Mouse (Mus musculus): ENCODE results near the gene Gm15155. TPM values are rescaled to one million over a fixed set of nuclear protein-coding genes. Genes with fewer than 3 reads are reported as not detected.

Gm15155 gene
- polyA plus RNA-seq (2014; fragmentation: Nextera tagmentation; extraction: Ambion mirVana): not detected in 2 replicates

DNA sequence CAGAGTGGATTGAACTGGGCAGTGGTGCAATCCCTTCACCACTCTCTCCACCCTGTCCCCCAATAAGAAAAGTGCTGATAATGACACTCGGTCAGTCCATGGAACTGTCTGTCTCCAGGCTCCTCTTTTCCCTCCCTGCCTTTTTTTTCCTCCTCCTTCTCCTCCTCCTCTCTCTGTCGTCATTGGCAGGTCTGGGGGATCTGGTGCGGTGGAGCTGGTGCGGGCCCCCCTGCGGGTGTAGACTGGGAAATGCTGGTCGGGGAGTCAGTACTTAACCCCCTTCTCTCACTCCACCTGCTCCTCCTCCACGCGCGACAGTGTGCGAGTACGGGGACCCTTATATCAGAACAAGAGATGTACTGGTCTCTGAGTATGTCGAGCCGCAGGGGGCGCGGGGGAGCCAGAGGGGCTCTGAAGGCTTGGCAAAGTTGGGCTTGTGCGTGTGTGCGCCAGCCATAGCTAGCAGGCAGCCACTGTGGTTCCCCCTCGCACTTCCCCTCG, at the start of gene Gm15155:
TSS of gene Gm15155 (plus strand) at position 401 of the 501 bp plus-strand sequence.
- H3K9ac ChIP-seq (ENCODE audit: low read length): no peak within 1 kb of the TSS
- H3K27ac ChIP-seq (replicated peaks; ENCODE audit: low read depth, low read length): no peak within 1 kb of the TSS
- ATAC-seq (ENCODE audit: insufficient number of reproducible peaks, low FRiP score, low TSS enrichment, low read depth) (peak; percentile 41; the same call in 1 of the 2 replicates), DNase-seq (ENCODE audit: low spot score) (peak; percentile 30)
- H3K36me3 ChIP-seq (ENCODE audit: control insufficient read depth, insufficient read depth, low read length): no peaks in the 10 kb centered on the region
- no peaks in the 10 kb centered on the region for H3K9me3 ChIP-seq (ENCODE audit: control insufficient read depth, low read length)
- H3K4me1 ChIP-seq (ENCODE audit: control insufficient read depth, insufficient read depth, low read length): no peaks in the 10 kb centered on the region
- peaks cover 38% of the 10 kb centered on the region for H3K27me3 ChIP-seq (ENCODE audit: control insufficient read depth, insufficient read depth, low read length)
- H3K4me2 ChIP-seq (ENCODE audit: low read depth, severe bottlenecking): peak within 1 kb of the TSS; percentile 80
- H3K4me3 ChIP-seq (ENCODE audit: low read depth, low read length): peak within 1 kb of the TSS; percentile 36
- 23% methylated on average over 19 of the region's 19 CpGs for WGBS

DNA sequence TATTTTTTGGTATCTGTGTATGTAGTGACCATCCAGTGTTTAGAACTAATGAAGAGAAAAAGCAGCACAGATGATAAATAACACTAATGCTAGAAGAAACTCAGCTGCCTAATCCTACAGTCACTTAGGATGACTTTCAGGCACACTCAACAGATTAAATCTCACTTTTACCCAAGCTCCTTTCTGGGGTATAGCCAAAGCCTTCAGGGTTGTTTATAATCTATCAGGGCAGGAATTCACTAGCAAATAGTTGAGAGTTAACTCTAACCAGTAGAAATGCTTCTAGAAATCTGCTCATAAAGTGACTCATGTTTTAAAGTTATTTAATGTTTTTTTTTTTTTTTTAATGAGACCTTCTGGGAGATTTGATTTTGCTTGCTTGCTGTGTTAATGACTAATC, 44.8 kb upstream of the Gm15155 start:
- Histone ChIP-seq H3K4me2 (ENCODE audit: low read depth, severe bottlenecking) (no peak overlapping the region), H3K4me3 (ENCODE audit: low read depth, low read length) (no peak overlapping the region), H3K27me3 (ENCODE audit: control insufficient read depth, insufficient read depth, low read length) (no peaks in the 10 kb centered on the region), H3K4me1 (ENCODE audit: control insufficient read depth, insufficient read depth, low read length) (no peaks in the 10 kb centered on the region), H3K9ac (ENCODE audit: low read length) (no peak overlapping the region), H3K27ac (replicated peaks; ENCODE audit: low read depth, low read length) (no peak overlapping the region), H3K9me3 (ENCODE audit: control insufficient read depth, low read length) (no peaks in the 10 kb centered on the region), H3K36me3 (ENCODE audit: control insufficient read depth, insufficient read depth, low read length) (no peaks in the 10 kb centered on the region)
- ATAC-seq (ENCODE audit: insufficient number of reproducible peaks, low FRiP score, low TSS enrichment, low read depth) (no peak), DNase-seq (ENCODE audit: low spot score) (no peak)

DNA sequence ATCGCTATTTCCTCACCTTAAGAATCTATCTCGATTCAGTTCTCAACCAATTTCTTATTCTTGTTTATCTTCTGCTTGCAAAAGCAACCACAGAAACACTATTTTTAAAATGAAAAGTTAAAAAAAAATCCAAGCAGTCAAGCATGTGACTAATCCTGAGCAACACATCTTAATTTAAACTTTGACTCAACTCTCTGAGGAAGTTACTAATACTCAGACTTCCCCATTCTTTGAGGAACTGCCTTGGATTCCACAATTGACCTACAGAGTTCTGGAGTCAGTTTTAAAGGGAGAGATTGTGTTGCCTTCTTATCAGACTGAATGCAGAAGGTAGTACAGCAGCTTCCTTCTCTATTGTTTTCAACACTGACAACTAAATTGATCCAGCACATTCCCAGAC, 40.0 kb upstream of the Gm15155 start:
- Histone ChIP-seq H3K4me2 (ENCODE audit: low read depth, severe bottlenecking) (no peak overlapping the region), H3K27ac (replicated peaks; ENCODE audit: low read depth, low read length) (no peak overlapping the region), H3K9ac (ENCODE audit: low read length) (no peak overlapping the region), H3K4me3 (ENCODE audit: low read depth, low read length) (no peak overlapping the region), H3K4me1 (ENCODE audit: control insufficient read depth, insufficient read depth, low read length) (no peaks in the 10 kb centered on the region), H3K9me3 (ENCODE audit: control insufficient read depth, low read length) (no peaks in the 10 kb centered on the region), H3K27me3 (ENCODE audit: control insufficient read depth, insufficient read depth, low read length) (no peaks in the 10 kb centered on the region), H3K36me3 (ENCODE audit: control insufficient read depth, insufficient read depth, low read length) (no peaks in the 10 kb centered on the region)
- no peak for ATAC-seq (ENCODE audit: insufficient number of reproducible peaks, low FRiP score, low TSS enrichment, low read depth)
- DNase-seq (ENCODE audit: low spot score): no peak
- 88% methylated on average over 2 of the region's 2 CpGs for WGBS

DNA sequence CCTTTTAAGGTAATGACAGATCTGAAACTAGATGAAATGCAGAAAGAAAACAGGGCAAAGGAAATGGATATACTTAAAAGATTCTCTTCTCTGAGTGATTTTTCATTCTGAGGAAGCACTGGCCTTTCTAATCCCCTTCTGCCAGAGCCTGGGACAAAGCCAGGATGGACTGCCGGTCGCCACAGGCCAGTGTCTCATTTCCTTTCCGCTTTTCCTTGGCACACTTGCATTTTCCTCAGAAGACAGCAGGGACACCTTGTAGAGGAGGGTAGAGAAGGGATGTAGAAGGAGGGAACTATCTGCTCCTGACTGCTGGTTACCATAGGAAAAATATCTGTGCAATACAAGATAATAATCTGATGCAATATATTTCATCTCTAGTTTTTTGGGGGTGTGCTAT, 33.1 kb upstream of the Gm15155 start:
- DNase-seq (ENCODE audit: low spot score): no peak
- no peak overlapping the region for H3K4me3 ChIP-seq (ENCODE audit: low read depth, low read length)
- H3K9me3 ChIP-seq (ENCODE audit: control insufficient read depth, low read length): no peaks in the 10 kb centered on the region
- no peak overlapping the region for H3K4me2 ChIP-seq (ENCODE audit: low read depth, severe bottlenecking)
- H3K9ac ChIP-seq (ENCODE audit: low read length): no peak overlapping the region
- ATAC-seq (ENCODE audit: insufficient number of reproducible peaks, low FRiP score, low TSS enrichment, low read depth): no peak
- H3K27me3 ChIP-seq (ENCODE audit: control insufficient read depth, insufficient read depth, low read length): no peaks in the 10 kb centered on the region
- WGBS: 74% methylated on average over 3 of the region's 3 CpGs
- H3K4me1 ChIP-seq (ENCODE audit: control insufficient read depth, insufficient read depth, low read length): no peaks in the 10 kb centered on the region
- H3K36me3 ChIP-seq (ENCODE audit: control insufficient read depth, insufficient read depth, low read length): no peaks in the 10 kb centered on the region
- H3K27ac ChIP-seq (replicated peaks; ENCODE audit: low read depth, low read length): no peak overlapping the region

DNA sequence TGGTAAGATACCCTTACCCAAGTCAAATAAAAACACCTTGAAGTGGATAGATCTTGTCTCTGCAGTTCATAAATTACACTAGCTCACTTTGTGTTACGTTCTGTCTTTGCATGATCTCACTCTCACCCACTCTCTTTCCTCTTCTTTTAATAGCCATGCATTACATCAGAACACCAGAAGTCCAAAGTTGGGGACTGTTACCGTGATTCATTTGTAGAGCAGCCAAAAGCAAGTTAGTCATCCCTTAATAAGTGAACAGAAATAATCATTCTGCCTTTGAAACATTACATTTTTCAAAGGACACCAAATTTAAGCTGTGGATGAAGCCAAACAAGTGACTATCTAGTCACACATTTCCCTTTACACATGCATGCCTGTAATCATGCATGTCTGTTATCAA, 32.1 kb upstream of the Gm15155 start:
- 79% methylated on average over 2 of the region's 2 CpGs for WGBS
- Histone ChIP-seq H3K36me3 (ENCODE audit: control insufficient read depth, insufficient read depth, low read length) (no peaks in the 10 kb centered on the region), H3K9me3 (ENCODE audit: control insufficient read depth, low read length) (no peaks in the 10 kb centered on the region), H3K27me3 (ENCODE audit: control insufficient read depth, insufficient read depth, low read length) (no peaks in the 10 kb centered on the region), H3K9ac (ENCODE audit: low read length) (no peak overlapping the region), H3K27ac (replicated peaks; ENCODE audit: low read depth, low read length) (no peak overlapping the region), H3K4me2 (ENCODE audit: low read depth, severe bottlenecking) (no peak overlapping the region), H3K4me1 (ENCODE audit: control insufficient read depth, insufficient read depth, low read length) (no peaks in the 10 kb centered on the region), H3K4me3 (ENCODE audit: low read depth, low read length) (no peak overlapping the region)
- no peak for DNase-seq (ENCODE audit: low spot score)
- no peak for ATAC-seq (ENCODE audit: insufficient number of reproducible peaks, low FRiP score, low TSS enrichment, low read depth)

DNA sequence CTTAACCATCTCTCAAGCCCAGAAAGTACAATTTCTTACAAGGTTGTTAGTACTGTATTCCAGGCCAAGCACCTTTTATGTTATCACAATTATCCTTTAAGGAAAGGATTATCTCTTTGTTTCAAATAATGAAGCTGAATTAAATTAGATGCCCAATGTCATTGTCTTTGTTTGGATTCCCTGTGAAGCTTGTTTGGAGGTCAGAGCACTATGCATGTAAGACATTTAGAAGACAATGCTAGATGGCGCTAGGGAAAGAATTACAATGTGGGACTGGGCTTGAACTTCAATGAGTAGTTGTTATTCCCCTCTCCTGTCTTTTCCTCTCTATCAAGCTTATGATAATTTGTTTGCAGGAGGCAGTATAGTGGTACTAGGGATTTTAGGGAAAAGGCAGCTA, 29.9 kb upstream of the Gm15155 start:
- WGBS: 57% methylated on average over 1 of the region's 1 CpGs
- no peak overlapping the region for H3K4me3 ChIP-seq (ENCODE audit: low read depth, low read length)
- no peak overlapping the region for H3K27ac ChIP-seq (replicated peaks; ENCODE audit: low read depth, low read length)
- H3K4me2 ChIP-seq (ENCODE audit: low read depth, severe bottlenecking): no peak overlapping the region
- H3K9me3 ChIP-seq (ENCODE audit: control insufficient read depth, low read length): no peaks in the 10 kb centered on the region
- H3K4me1 ChIP-seq (ENCODE audit: control insufficient read depth, insufficient read depth, low read length): no peaks in the 10 kb centered on the region
- no peaks in the 10 kb centered on the region for H3K27me3 ChIP-seq (ENCODE audit: control insufficient read depth, insufficient read depth, low read length)
- no peaks in the 10 kb centered on the region for H3K36me3 ChIP-seq (ENCODE audit: control insufficient read depth, insufficient read depth, low read length)
- no peak overlapping the region for H3K9ac ChIP-seq (ENCODE audit: low read length)
- no peak for ATAC-seq (ENCODE audit: insufficient number of reproducible peaks, low FRiP score, low TSS enrichment, low read depth)
- no peak for DNase-seq (ENCODE audit: low spot score)

DNA sequence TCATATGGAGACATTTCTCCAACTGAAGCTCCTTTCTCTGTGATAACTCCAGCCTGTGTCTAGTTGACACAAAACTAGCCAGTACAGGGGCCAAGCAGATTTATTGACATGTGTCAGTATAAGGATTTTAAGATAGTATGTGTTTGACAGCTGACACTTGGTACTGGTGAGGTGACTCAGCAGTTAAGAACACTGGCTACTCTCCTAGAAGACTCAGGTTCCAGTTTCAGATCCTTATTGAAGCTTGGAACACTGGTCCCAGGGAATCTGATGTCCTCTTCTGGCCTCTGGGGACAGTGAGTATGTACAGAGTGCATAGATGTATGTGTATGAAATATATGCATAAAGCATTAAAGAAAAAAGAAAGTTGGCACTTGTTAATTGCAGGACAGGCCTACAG, 28.2 kb upstream of the Gm15155 start:
- Histone ChIP-seq H3K4me3 (ENCODE audit: low read depth, low read length) (no peak overlapping the region), H3K36me3 (ENCODE audit: control insufficient read depth, insufficient read depth, low read length) (no peaks in the 10 kb centered on the region), H3K4me1 (ENCODE audit: control insufficient read depth, insufficient read depth, low read length) (no peaks in the 10 kb centered on the region), H3K27ac (replicated peaks; ENCODE audit: low read depth, low read length) (no peak overlapping the region), H3K4me2 (ENCODE audit: low read depth, severe bottlenecking) (no peak overlapping the region), H3K9me3 (ENCODE audit: control insufficient read depth, low read length) (no peaks in the 10 kb centered on the region), H3K9ac (ENCODE audit: low read length) (no peak overlapping the region), H3K27me3 (ENCODE audit: control insufficient read depth, insufficient read depth, low read length) (no peaks in the 10 kb centered on the region)
- no peak for DNase-seq (ENCODE audit: low spot score)
- no peak for ATAC-seq (ENCODE audit: insufficient number of reproducible peaks, low FRiP score, low TSS enrichment, low read depth)

DNA sequence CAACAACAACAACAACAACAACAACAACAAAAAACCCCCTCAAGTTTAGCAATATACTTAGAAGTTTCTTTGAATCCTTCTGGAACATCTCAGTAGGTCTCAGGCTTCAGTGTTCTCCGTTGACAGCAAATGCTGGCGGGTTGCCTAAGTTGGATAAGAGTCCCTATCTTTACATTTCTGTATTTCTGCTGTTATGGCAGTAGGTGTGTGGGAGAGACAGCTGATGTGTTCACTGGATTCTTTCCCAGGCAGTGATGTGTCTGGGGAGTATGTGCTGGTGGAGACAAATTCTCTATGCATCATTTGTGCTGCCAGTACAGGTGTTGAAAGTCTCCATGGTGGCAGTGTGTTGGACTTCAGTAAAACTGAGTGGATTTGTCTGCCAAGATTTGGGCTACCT, 23.3 kb upstream of the Gm15155 start:
- WGBS: 93% methylated on average over 2 of the region's 2 CpGs
- Histone ChIP-seq H3K9ac (ENCODE audit: low read length) (no peak overlapping the region), H3K27me3 (ENCODE audit: control insufficient read depth, insufficient read depth, low read length) (no peaks in the 10 kb centered on the region), H3K4me1 (ENCODE audit: control insufficient read depth, insufficient read depth, low read length) (no peaks in the 10 kb centered on the region), H3K27ac (replicated peaks; ENCODE audit: low read depth, low read length) (no peak overlapping the region), H3K36me3 (ENCODE audit: control insufficient read depth, insufficient read depth, low read length) (no peaks in the 10 kb centered on the region), H3K9me3 (ENCODE audit: control insufficient read depth, low read length) (no peaks in the 10 kb centered on the region), H3K4me3 (ENCODE audit: low read depth, low read length) (no peak overlapping the region), H3K4me2 (ENCODE audit: low read depth, severe bottlenecking) (no peak overlapping the region)
- ATAC-seq (ENCODE audit: insufficient number of reproducible peaks, low FRiP score, low TSS enrichment, low read depth) (no peak), DNase-seq (ENCODE audit: low spot score) (no peak)

DNA sequence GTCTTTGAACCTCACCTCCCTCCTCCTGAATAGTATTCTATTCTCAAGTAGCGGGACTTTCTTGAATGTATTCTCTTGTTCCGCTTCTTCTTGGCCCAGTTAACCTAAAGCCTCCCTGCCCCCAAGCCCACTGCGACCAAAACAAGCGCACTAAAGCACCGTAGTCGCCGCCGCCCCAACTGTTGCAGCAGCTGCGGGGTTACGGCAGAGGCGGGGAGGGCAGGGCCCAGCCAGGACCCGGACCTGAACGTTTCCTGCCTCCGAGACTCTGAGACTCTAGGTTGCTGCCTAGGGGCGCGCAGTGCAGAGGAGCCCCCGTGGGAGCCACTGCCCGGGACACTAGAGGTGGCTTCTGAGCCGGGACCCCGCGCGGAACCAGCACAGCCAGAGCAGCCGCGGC, 2.0 kb upstream of the Gm15155 start:
- Histone ChIP-seq H3K4me1 (ENCODE audit: control insufficient read depth, insufficient read depth, low read length) (no peaks in the 10 kb centered on the region), H3K27me3 (ENCODE audit: control insufficient read depth, insufficient read depth, low read length) (peaks cover 38% of the 10 kb centered on the region), H3K4me3 (ENCODE audit: low read depth, low read length) (peak overlapping the region; percentile 36), H3K9me3 (ENCODE audit: control insufficient read depth, low read length) (no peaks in the 10 kb centered on the region), H3K36me3 (ENCODE audit: control insufficient read depth, insufficient read depth, low read length) (no peaks in the 10 kb centered on the region), H3K27ac (replicated peaks; ENCODE audit: low read depth, low read length) (no peak overlapping the region), H3K9ac (ENCODE audit: low read length) (no peak overlapping the region), H3K4me2 (ENCODE audit: low read depth, severe bottlenecking) (peak overlapping the region; percentile 80)
- ATAC-seq (ENCODE audit: insufficient number of reproducible peaks, low FRiP score, low TSS enrichment, low read depth) (0 out of 2 replicates have a peak, but pooled peaks have one; percentile 37), DNase-seq (ENCODE audit: low spot score) (no peak)
- 18% methylated on average over 24 of the region's 24 CpGs for WGBS
